Mouse (Mus musculus) CH12F3 (cell line): ENCODE measurements around the gene Gm10974.

Experiments
- in situ Hi-C: fragments of 300-500 bp; cut with MboI; formaldehyde crosslinking; loops from 2 replicates; pipeline ENCODE4 v1.14.3; 2020; ENCODE audit warnings: low sequenced_read_pairs

Gene Gm10974

GRCm38 (mm10) chr7:66365904-66366303 is at the start of gene Gm10974:
Gene Gm10974 (plus strand): TSS chr7:66365905.
- in situ Hi-C loops = no loop called here

GRCm38 (mm10) chr7:66318147-66318546 is 47.6 kb upstream of the Gm10974 start:
- in situ Hi-C loops = loop anchor here (10.0 kb wide), 1 partner anchor 67 kb away; the partner anchor contains the start of gene Lrrk1

GRCm38 (mm10) chr7:66320996-66321395 is 44.7 kb upstream of the Gm10974 start:
- in situ Hi-C loops = no loop called here

GRCm38 (mm10) chr7:66323252-66324015 is 42.3 kb upstream of the Gm10974 start:
- in situ Hi-C loops = no loop called here

GRCm38 (mm10) chr7:66325419-66326053 is 40.2 kb upstream of the Gm10974 start:
- in situ Hi-C loops = no loop called here

- in situ Hi-C loops = no loop called here
Observed at GRCm38 (mm10) chr7:66327516-66327915, 38.2 kb upstream of the Gm10974 start.

GRCm38 (mm10) chr7:66330610-66331009 is 35.1 kb upstream of the Gm10974 start:
- in situ Hi-C loops = no loop called here

- in situ Hi-C loops = no loop called here
Observed at GRCm38 (mm10) chr7:66332340-66332739, 33.4 kb upstream of the Gm10974 start.

GRCm38 (mm10) chr7:66333906-66334500 is 31.7 kb upstream of the Gm10974 start:
- in situ Hi-C loops = no loop called here

- in situ Hi-C loops = no loop called here
Observed at GRCm38 (mm10) chr7:66336955-66337354, 28.8 kb upstream of the Gm10974 start.

- in situ Hi-C loops = no loop called here
Observed at GRCm38 (mm10) chr7:66339625-66340024, 26.1 kb upstream of the Gm10974 start.

GRCm38 (mm10) chr7:66340044-66340443 is 25.7 kb upstream of the Gm10974 start:
- in situ Hi-C loops = no loop called here

- in situ Hi-C loops = no loop called here
Observed at GRCm38 (mm10) chr7:66342323-66342722, 23.4 kb upstream of the Gm10974 start.

GRCm38 (mm10) chr7:66342831-66343230 is 22.9 kb upstream of the Gm10974 start:
- in situ Hi-C loops = no loop called here

- in situ Hi-C loops = no loop called here
Observed at GRCm38 (mm10) chr7:66343307-66343706, 22.4 kb upstream of the Gm10974 start.

- in situ Hi-C loops = no loop called here
Observed at GRCm38 (mm10) chr7:66346959-66347663, 18.6 kb upstream of the Gm10974 start.

- in situ Hi-C loops = no loop called here
Observed at GRCm38 (mm10) chr7:66348588-66348987, 17.1 kb upstream of the Gm10974 start.

- in situ Hi-C loops = no loop called here
Observed at GRCm38 (mm10) chr7:66349670-66350069, 16.0 kb upstream of the Gm10974 start.

- in situ Hi-C loops = no loop called here
Observed at GRCm38 (mm10) chr7:66351074-66351473, 14.6 kb upstream of the Gm10974 start.

- in situ Hi-C loops = no loop called here
Observed at GRCm38 (mm10) chr7:66354911-66355310, 10.8 kb upstream of the Gm10974 start.

- in situ Hi-C loops = no loop called here
Observed at GRCm38 (mm10) chr7:66355791-66356522, 9.7 kb upstream of the Gm10974 start.
